Mouse (Mus musculus) liver, adult (tissue): ENCODE measurements at regions not wholly inside any gene's neighbourhood (a gene's known extent, or its start where the extent isn't known, plus 50 kb on each side); places are given as distances from the start of the nearest gene placed in this dataset.

Experiments used
- GATA4 ChIP-seq: IDR thresholded peaks from 2 replicates; pipeline ENCODE4 v1.6.1; 2014; ENCODE audit warnings: mild to moderate bottlenecking, low read length; ENCODE audit not compliant: insufficient replicate concordance

GRCm38 (mm10) chr5:129331094-129331523, 169.9 kb upstream of the Sfswap start:
- TF ChIP-seq GATA4 = no peak

- TF ChIP-seq GATA4 = no peak
Measured at GRCm38 (mm10) chr5:129332014-129332413, 169.0 kb upstream of the Sfswap start.

- no peak for TF ChIP-seq GATA4
Measured at GRCm38 (mm10) chr5:129338511-129338910, 162.5 kb upstream of the Sfswap start.

GRCm38 (mm10) chr5:129344038-129344437, 157.0 kb upstream of the Sfswap start:
- TF ChIP-seq GATA4 = no peak

GRCm38 (mm10) chr5:129350024-129350423, 151.0 kb upstream of the Sfswap start:
- no peak for TF ChIP-seq GATA4

- TF ChIP-seq GATA4 = no peak
Measured at GRCm38 (mm10) chr5:129353549-129353948, 147.5 kb upstream of the Sfswap start.

GRCm38 (mm10) chr5:129354877-129355276, 146.1 kb upstream of the Sfswap start:
- no peak for TF ChIP-seq GATA4

GRCm38 (mm10) chr5:129361527-129361926, 139.5 kb upstream of the Sfswap start:
- no peak for TF ChIP-seq GATA4

- TF ChIP-seq GATA4 = no peak
Measured at GRCm38 (mm10) chr5:129363189-129363588, 137.8 kb upstream of the Sfswap start.

GRCm38 (mm10) chr5:129365026-129365425, 136.0 kb upstream of the Sfswap start:
- no peak for TF ChIP-seq GATA4

- no peak for TF ChIP-seq GATA4
Measured at GRCm38 (mm10) chr5:129367266-129367665, 133.8 kb upstream of the Sfswap start.

- no peak for TF ChIP-seq GATA4
Measured at GRCm38 (mm10) chr5:129380861-129381260, 120.2 kb upstream of the Sfswap start.

GRCm38 (mm10) chr5:129384976-129385375, 116.0 kb upstream of the Sfswap start:
- TF ChIP-seq GATA4 = no peak

GRCm38 (mm10) chr5:129387301-129387700, 113.7 kb upstream of the Sfswap start:
- no peak for TF ChIP-seq GATA4

GRCm38 (mm10) chr5:129390921-129391371, 110.1 kb upstream of the Sfswap start:
- TF ChIP-seq GATA4 = no peak

GRCm38 (mm10) chr5:129393150-129393549, 107.9 kb upstream of the Sfswap start:
- TF ChIP-seq GATA4 = no peak

- no peak for TF ChIP-seq GATA4
Measured at GRCm38 (mm10) chr5:129393606-129394255, 107.3 kb upstream of the Sfswap start.

GRCm38 (mm10) chr5:129394416-129394815, 106.6 kb upstream of the Sfswap start:
- TF ChIP-seq GATA4 = no peak

- no peak for TF ChIP-seq GATA4
Measured at GRCm38 (mm10) chr5:129397311-129397710, 103.7 kb upstream of the Sfswap start.
